Mouse (Mus musculus): Measurements from ENCODE around the gene Apbb1ip.

Gene Apbb1ip

GRCm38 (mm10) chr2:22773549-22774180 lies at the start of gene Apbb1ip:
Gene Apbb1ip, plus strand, starts transcription at chr2:22774094.
- no peak for DNase-seq (ENCODE audit: low spot score)

- no peak for DNase-seq (ENCODE audit: low spot score)
Observed at GRCm38 (mm10) chr2:22727113-22727512, 46.8 kb upstream of the Apbb1ip start.

DNA sequence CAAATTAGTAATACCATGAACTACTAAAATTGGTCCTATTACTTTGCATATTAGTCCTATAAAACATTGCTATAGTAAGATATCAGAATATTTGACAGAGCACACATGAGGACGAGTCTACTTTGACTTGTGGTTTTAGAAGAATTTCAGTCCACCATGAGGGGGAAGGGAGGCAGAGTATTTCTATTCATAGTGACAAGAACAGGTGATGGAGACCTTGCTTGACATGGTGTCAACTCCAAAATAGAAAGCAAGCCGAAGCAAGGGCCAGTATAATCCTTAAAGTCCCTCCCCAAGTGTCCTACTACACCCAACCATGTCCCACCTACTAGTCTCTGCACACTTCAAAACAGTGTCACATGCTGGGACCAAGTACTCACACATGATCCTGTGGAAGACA lies 37.8 kb upstream of the Apbb1ip start:
- DNase-seq (ENCODE audit: low spot score), result no peak

DNA sequence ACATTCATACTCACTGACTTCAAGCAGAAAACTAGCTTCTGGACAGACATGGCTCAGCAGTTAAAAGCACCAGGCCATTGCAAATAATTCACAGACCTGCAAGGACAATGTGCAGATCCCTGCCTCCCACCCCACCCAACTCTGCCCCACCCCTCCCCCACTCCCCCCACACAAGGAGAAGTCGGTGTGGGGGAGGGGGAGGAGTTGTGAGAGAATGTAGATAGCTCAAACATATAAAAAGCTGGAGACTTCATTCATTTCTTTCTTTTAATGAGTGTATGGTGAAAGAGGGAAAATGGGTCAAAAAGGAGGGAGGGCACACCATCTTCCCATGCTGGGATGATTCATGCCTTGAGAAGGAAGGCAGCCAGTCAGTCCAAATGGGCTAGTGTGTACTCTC lies 34.5 kb upstream of the Apbb1ip start:
- no peak for DNase-seq (ENCODE audit: low spot score)

DNA sequence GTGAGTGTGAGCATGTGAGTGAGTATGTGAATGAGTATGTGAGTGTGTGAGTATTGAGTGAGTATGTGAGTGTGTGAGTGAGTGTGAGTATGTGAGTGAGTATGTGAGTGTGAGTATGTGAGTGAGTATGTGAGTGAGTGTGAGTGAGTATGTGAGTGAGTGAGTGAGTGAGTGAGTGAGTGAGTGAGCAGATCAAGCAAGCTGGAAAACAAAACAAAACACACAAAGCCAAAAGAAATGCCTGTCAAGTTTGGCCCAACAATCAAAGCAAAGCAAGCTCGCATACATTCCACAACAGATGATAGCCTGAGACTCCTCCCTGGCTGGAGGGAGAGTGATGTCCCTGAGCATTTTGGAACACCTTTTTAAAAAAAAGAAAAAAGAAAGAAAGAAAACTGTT lies 33.5 kb upstream of the Apbb1ip start:
- DNase-seq (ENCODE audit: low spot score), result no peak

DNA sequence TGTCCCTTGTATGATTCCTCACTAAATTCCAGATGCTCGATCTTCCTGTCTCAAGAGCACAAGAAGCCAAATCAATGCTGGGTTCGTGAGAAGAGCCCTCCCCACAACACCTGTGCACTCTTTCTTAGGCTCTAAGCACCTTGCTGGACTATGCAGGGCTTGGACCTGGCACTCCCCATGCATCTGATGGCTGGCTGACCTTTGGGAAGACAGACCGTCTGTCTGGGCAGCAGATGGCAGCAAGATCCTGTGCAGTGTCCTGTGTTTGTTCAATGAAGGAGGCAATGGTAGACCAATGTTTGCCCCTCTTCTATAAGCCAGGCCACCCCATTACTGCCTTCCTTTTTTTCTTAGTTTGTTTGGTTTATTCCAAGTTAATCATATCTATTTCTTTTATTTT lies 32.7 kb upstream of the Apbb1ip start:
- no peak for DNase-seq (ENCODE audit: low spot score)

GRCm38 (mm10) chr2:22744121-22744761 lies 29.7 kb upstream of the Apbb1ip start:
- DNase-seq (ENCODE audit: low spot score), result peak; percentile 59

- no peak for DNase-seq (ENCODE audit: low spot score)
Observed at GRCm38 (mm10) chr2:22744876-22745275, 29.0 kb upstream of the Apbb1ip start.

DNA sequence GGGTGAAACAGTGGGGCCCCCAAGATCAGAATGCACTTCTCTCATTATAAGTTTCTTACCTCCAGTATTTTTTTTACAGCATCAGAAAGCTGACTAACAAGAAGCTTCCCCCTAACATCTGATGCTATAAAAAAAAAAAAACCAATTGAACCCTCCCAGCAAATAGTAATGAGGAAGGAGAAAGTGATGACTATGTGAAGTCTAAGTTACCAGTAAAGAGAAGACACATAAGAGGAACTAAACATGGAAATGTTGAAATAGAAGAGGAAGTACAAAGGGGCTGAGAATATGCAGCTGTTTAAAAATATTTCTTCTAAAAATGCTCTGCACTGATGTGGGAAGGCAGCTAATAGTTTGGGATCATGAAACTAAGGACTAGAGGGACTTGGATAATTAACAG lies 27.1 kb upstream of the Apbb1ip start:
- DNase-seq (ENCODE audit: low spot score), result no peak

DNA sequence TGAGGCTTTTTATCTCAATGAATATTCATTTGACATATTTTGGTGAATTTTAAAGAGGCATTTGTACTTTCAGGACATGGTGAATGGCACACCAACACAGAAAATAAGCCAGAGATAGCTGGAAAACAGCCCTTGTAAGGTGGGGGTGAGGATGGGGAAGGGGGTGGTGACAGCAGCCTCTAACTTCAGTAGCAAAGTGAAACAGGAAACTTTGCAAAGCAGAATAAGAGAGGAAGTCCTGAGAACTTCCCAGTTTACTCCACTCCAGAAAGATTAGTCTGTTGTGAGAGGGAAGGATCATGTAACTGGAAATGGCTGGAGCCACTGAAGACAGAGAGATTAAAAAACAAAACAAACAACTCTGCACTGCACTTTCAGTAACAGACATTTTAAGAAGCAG lies 26.0 kb upstream of the Apbb1ip start:
- DNase-seq (ENCODE audit: low spot score), result no peak

GRCm38 (mm10) chr2:22749761-22750160 lies 24.1 kb upstream of the Apbb1ip start:
- no peak for DNase-seq (ENCODE audit: low spot score)

DNA sequence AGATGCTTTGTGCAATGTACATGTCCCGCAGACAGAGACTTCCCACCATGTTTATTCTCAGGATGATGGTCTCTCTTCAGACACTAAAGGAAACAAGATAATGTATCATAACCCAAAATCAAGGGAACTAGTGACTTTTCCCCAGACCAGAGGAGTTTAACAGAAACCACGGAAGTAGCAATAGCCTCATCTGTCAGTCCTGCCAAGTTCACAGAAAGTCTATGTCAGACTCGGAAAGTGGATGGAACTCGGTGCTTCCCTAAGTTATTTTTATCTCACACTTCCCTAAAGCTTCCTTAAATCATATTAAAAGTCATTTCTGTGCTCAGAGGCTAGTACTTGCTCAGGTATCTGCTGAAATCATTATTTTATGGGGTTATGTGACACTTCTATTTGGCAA lies 21.4 kb upstream of the Apbb1ip start:
- DNase-seq (ENCODE audit: low spot score), result no peak

- DNase-seq (ENCODE audit: low spot score), result no peak
Observed at GRCm38 (mm10) chr2:22753461-22754075, 20.3 kb upstream of the Apbb1ip start.

GRCm38 (mm10) chr2:22754222-22754824 lies 19.6 kb upstream of the Apbb1ip start:
- DNase-seq (ENCODE audit: low spot score), result no peak

- no peak for DNase-seq (ENCODE audit: low spot score)
Observed at GRCm38 (mm10) chr2:22755561-22755960, 18.3 kb upstream of the Apbb1ip start.

- DNase-seq (ENCODE audit: low spot score), result peak; percentile 76
Observed at GRCm38 (mm10) chr2:22758310-22758972, 15.5 kb upstream of the Apbb1ip start.

- no peak for DNase-seq (ENCODE audit: low spot score)
Observed at GRCm38 (mm10) chr2:22760452-22760851, 13.4 kb upstream of the Apbb1ip start.

DNA sequence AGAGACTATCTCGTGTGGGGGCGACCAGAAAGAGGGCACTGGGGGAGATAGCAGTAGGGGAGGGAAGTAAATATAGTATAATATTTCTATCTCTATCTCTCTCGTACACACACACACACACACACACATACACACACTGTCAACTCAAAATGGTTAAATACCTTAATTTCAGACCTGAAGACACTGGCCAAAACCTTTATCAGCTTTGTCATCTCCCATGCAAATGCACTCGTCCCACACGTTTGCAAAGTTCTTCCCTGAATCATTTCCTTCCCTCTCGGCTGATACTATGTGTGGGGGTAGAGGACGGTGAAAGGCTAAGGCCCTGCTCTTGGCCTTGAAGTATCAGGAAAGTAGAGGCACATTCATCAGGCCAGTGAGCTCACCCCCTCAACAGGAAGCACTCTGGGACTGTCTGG lies 12.8 kb upstream of the Apbb1ip start:
- DNase-seq (ENCODE audit: low spot score), result no peak

DNA sequence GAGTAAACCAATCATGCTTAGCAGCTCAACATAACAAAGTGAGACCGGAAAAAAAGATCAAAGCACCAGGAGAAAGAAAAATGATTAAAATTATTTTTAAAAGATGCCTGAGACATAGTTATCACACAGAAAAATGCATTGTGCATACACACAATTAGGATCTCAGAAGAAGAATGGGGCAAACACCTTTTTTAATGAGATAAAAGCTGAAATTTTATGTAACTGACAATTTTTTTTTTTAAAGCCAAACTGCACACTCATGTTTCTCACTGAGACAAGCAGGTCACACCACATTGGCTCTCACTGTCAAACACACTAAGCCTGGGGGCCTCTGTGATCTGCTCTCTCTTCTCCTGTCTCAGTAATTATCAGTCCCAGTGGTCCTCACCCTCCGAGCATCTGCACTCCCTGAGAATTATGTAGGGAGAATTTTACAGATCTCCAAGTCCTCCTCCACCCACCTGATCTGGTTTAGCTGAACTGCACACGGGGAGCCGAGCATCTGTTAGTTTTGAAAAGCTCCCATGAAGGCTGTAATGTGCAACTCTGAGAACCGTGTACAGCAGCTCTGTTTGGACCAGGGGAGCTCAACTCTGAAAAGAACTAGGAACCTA lies 9.0 kb upstream of the Apbb1ip start:
- DNase-seq (ENCODE audit: low spot score), result no peak

DNA sequence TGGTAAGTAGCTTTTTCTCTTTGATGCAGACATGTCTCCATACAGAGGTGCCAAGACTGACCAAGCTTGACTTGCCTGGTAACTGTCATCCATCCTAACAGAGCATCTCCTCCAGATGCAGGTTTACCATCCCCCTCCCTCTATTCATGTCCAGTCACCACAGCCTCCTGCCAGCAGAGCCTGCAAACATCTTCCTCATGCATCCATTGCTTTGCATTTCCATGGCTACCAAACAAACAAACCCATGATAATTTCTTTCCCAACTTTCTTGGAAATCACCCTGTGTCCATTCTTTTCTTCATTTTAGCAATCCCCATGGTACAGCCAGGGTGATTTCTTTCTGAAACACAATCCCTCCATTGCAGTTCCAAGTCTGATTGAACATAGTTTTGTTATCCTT lies 2.6 kb upstream of the Apbb1ip start:
- no peak for DNase-seq (ENCODE audit: low spot score)

- DNase-seq (ENCODE audit: low spot score), result peak; percentile 58
Observed at GRCm38 (mm10) chr2:22774181-22774751, 372 bp downstream of the Apbb1ip start.

DNA sequence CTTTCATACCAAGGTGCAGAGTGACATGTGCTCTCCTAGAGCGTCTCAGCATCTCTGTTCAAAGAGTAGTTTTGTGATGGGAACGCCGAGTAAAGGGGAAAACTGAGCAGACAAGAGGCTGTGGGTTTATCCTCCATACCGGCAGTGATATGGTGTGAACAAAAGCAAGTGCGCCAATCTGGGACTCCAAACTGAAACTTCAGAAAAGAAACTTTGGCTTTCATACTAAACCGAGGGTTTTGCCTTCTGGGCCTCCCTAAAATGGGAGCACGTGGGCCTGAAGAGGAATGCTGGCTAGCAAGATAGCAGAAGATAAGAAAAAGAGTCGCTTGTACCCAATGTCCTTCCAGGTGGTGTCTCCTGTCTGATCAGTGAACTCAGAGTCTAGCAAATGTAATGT lies 1.3 kb downstream of the Apbb1ip start:
- no peak for DNase-seq (ENCODE audit: low spot score)

Measured in testis, postnatal 10 days (tissue).